Mouse (Mus musculus) common myeloid progenitor, adult 5-6 weeks (primary cell): ENCODE results near the gene Dscam. TPM values are rescaled to one million over a fixed set of nuclear protein-coding genes. Genes with fewer than 3 reads are reported as not detected.

ENCODE experiments used
- ATAC-seq: replicated peaks from 2 replicates; pipeline ENCODE4 v1.8.0; 2016; ENCODE audit warnings: low read depth, mild to moderate bottlenecking, moderate TSS enrichment, inconsistent platforms; ENCODE audit not compliant: poor library complexity, severe bottlenecking
- total RNA-seq: library from RNA; stranded (forward); fragments of 200-1000, 187-1606 nt; gene quantifications from 2 replicates; pipeline ENCODE4 v1.2.3, GENCODE M21; 2017

The Dscam gene
- total RNA-seq, 1 experiment from 2014 or later, result 0.41 TPM

DNA sequence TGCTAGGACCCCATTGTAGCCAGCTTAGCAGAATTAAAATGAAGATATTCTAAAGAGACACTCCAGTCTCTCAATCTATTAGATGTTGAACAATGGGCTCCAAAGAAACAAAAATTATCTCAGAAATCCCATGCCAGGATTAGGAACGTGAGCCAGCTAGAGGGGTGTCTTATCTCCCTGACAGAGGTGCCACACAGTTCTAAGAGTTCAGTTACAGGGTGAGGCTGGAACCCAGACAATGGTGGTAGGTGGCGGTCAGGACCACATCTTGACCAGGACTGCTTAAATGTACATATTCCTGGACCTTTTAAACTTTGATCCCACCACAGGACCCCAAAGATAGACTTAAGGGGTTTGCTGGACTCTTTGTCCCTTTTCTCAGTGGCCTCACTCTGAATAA is 200.1 kb downstream of the Dscam start:
- ATAC-seq, result no peak

DNA sequence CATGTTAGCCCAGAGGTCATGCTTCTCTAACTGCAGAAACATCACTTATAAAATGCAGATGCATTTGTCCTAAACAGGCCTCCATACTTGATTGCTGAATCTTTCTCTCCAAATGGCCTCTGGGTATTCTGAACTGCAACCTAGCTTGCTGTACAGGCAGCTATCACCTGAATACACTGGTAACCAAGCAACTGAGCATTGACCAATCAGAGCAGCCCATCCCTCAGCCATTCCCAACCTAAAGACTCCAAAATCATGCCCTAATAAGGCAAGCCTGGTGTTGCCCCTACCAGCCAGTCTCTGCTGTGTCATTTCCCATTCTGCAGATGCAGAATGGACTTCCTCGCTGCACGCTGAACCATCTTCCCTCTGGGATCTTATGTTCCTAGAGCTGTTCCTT is 200.9 kb downstream of the Dscam start:
- 0 out of 2 replicates have a peak, but pooled peaks have one; percentile 42 for ATAC-seq

DNA sequence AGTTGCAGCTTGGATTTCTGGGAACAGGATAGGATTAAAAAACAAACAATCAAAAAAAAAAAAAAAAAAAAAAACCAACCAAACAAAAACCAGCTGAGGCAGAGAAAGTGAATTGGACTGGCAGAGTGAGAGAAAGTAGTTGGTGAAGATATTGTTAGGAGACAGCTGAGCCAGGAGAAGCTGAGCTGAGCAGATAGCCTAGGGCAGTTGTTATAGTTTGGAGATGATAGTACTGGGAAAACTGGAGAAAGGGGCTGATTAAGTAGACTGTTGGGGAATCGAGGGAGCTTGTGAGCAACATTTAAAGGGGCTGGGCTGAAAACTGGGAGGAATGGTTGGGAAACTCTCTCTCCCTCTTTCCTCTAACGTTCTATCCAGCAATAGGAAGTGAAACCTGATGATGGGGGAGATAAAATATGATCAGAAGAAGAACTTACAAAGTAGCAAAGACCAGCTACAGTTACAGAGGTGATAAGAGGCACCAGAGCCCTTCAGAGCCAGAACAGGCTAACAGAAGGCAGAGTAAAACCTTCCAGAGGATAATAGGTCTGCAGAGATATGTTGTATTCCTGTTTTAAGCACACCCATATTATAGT is 201.6 kb downstream of the Dscam start:
- peak; percentile 54; the same call in 1 of the 2 replicates for ATAC-seq

DNA sequence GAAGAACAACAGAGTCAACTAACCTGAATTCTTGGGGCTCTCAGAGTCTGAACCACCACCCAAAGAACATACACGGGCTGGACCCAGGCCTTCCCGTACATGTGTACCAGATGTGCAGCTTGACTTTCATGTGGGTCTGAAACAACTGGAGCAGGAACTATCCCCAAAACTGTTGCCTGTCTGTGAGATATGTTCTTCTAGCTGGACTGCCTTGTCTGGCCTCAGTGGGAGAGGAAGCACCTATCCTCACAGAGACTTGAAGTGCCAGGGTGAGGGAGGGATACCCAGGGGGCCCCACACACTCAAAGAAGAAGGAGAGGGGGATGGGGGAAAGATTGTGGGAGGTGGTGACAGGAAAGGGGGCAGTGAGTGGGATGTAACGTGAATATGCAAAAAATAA is 210.9 kb downstream of the Dscam start:
- ATAC-seq, result no peak

DNA sequence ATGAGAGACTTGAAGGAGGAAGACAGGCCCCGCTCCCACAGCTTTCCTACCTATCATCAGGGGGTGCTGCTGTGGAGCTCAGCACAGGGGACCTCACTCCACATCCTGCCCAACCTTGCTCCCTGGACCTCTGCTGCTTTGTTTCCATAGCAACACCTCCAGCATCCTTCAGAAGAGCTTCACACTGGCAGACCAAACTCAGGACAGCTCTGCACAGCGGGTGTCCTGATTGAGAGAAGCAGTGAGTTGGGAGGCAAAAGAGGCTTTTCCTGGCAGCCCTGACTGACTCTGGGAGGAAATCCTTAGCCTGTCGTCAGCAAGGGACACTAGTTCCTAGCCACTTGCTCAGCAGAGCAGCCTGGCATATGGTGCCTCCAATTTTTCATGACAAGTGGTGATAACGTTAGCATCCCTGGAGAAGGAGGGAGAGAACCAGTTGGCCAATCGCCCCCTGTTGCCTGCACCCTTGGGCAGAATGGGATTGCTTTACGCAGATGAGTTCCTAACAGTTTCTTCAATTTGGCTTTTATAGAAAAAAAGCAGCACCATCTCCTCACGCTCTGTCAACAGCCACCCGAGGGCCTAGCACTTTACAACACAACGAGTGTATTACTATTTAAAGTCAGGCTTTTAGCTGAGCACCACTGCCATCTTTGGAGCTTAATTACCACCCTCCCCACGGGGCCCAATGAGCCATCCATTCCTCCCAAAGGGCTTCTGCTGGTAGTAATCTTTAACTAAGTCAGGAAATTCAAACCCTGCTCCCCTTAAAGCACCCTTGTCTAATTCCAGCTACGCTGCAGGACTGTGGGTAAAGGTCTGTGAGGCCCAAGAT is 224.9 kb downstream of the Dscam start:
- ATAC-seq, result no peak

DNA sequence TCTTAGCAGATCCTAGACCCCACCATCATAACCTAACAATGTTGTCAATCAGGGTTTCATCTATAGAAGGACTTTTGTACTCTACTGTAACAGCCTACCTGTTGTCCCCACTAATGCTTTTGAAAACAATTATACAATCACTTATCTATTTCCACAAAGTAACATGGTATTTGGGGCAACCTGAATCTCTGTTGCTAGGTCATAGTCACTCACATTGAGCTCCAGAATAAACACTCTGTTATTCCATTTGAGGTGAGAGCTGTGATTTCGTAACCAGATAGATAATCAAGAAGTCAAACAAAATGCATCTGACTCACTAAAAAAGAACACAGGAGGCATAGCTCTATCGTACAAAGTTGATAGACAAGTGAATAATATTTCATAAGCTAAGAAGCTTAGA is 226.9 kb downstream of the Dscam start:
- no peak for ATAC-seq

DNA sequence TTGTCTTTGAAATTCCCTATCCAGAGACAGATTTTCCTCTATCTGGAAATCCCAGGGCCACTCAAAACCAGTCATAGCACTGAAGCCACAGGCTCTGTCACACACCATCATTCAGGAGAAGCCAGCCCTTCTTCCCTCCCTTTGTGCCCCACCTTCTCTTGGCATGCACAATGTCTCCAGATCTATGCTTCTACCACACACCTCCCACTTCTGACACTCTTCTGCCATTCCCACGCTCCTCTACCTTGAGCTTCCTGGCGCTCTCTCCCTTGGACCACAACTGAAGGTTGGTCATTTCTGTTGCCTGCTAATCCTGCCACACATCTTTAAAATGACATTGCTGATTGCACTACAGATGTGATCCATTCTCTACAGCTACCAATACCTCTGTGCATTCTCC is 235.8 kb downstream of the Dscam start:
- ATAC-seq, result no peak

DNA sequence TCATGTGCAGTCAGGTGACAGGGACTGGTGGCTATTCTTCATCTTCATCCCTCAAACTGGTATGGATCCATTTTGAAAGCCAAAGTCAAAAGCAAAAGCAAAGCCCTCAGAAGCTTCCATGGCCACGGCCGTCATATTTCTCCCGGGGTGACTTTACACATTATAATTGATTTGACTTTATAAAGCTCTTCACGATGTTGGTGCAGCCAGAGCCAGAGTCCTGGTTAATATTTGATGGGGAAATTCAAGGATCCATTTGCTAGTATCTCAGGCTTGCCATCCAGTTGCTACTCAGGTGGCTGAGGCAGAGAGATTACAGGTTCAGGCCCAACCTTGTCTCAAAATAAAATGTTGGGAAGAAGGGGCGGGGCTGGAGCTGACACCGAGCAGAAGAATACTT is 238.3 kb downstream of the Dscam start:
- no peak for ATAC-seq

DNA sequence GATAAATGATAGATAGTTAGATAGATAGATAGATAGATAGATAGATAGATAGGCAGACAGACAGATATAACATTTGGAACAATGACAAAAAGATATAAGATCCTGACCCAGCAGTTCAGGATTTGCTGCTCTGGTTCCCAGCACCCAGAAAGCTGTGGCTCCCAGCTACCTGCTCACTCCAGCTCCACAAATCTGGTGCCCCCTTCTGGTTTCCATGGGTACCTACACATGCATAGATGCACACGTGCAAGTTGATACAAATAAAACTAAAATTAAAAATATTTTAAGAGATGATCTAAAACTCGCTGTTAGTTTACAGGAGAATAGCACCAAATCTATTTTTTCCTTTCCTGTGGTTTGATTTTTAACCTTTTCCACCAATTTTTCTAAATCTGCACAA is 238.8 kb downstream of the Dscam start:
- no peak for ATAC-seq

DNA sequence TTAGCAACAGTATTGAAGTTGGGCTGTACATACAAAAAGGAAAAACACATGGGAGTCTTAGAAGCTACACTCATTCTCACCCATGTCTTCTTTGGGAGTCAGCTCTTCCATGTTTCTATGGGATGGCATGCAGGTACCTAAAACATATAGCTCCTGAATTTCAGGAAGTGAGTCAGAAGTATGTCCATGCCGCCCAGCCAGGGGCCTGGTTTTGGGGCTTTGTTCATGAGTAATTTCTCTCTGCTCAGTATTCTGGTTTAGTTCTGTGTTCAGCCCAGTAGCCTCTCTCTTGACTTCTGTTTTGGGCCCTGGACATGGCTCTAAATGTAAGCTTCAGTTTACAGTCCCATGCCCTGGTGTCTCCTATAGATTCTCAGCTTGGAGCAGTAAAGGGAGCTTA is 242.5 kb downstream of the Dscam start:
- no peak for ATAC-seq

DNA sequence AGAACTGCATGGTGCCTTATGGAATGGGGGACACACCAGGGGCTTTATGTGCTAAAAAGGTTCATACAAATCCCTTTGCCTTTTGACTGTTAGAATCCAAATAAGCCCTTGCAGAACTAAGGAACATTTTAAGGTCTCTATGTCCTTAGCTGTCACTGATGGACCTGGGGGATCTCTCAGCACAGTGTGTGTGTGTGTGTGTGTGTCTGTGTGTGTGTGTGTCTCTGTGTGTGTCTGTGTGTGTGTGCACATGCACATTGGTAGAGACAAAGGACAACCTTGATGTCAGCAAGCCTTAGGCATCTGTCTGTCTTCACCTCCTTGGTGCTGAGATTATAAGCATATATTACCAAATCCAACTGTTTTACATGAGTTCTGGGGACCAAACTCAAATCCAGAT is 243.1 kb downstream of the Dscam start:
- ATAC-seq, result no peak

DNA sequence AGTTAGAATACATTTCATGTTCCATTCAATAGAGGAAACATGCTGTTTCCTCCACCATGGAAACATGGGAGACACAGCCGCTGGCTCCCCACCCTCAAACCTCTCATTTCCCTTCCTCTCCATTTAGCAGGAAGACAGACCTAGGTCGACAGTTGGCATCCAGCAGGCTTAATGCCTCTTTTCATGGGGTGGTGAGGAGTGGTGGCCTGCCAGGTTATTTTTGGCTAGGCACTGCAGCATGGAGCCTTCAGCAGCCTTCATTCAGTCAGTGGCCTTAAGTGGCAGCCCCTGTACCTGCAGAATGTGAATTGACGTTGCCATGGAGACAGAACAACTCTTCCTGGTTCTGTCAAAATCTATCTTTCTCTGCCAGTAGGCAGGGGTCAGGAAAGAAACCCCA is 243.6 kb downstream of the Dscam start:
- ATAC-seq, result no peak

DNA sequence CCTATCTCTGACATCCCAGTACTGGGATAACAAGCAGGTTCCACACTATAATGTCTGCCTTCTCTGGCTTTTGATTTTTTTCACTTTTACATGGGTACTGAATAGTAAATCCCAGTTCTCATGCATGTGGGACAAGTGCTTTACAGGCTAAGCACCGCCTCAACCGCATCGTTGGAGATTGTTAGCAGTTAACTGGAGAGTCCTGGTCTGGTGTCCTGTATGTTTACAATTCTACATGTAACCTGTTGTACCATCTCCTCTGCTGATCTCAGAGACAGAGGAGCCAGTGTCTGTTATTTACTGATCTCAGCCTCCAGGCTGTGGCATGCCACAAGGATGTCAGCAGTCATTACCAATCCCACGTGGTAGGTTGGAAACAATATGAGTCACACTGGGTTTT is 246.6 kb downstream of the Dscam start:
- ATAC-seq, result no peak

DNA sequence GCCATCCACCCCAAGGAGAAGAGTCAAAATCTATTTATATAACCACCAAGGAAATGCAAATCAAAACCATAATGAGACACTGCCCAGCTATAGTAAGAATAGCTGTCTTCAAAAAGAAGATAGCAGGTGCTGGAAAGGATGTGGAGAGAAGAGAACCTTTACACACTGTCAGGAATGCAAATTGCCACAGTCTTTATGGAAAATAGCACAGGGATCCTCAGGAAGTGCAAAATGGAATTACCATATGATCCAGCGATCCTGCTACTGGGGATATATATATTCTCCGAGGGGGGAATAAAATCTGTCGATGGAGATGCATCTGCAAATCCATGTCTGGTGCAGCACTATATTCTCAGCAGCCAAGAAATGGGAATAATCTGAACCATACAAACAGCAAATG is 256.1 kb downstream of the Dscam start:
- ATAC-seq, result no peak

DNA sequence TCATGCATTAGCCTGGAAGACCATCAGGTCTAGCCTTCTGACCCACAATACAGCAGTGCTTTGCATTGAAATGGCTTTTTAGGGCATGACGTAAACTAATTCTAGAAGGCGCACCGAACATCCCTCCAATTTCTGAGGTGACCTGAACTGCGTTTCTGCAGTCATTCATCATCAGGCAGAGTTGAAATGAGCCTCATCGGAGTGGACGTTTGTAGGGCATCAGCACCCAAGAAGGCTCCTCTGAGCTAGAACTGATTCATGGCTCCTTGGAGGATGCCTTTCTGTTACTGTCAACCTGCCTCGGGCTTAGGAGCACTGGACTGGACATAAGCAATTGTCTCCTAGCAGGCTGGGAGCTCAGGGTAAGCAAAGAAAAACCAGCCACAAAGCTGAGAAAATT is 257.7 kb downstream of the Dscam start:
- no peak for ATAC-seq

DNA sequence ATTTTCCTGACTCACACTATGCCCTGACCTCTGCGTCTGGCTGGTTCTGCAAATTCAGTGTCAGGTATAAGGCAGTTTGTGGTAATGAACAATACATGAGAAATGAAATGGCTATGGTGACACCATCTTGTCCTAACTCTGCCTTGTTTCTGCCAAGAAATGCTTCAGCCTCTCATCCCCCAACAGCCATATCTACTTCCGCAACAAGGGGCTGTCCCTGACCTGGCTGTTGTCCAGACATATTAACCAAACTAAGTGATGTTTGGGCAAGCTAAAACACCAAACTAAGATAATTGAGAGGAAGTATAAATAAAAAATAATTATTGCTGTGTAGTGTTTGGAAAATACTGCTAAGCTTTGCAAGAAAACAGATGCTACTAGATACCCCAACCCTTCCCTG is 258.4 kb downstream of the Dscam start:
- ATAC-seq, result peak; percentile 83

DNA sequence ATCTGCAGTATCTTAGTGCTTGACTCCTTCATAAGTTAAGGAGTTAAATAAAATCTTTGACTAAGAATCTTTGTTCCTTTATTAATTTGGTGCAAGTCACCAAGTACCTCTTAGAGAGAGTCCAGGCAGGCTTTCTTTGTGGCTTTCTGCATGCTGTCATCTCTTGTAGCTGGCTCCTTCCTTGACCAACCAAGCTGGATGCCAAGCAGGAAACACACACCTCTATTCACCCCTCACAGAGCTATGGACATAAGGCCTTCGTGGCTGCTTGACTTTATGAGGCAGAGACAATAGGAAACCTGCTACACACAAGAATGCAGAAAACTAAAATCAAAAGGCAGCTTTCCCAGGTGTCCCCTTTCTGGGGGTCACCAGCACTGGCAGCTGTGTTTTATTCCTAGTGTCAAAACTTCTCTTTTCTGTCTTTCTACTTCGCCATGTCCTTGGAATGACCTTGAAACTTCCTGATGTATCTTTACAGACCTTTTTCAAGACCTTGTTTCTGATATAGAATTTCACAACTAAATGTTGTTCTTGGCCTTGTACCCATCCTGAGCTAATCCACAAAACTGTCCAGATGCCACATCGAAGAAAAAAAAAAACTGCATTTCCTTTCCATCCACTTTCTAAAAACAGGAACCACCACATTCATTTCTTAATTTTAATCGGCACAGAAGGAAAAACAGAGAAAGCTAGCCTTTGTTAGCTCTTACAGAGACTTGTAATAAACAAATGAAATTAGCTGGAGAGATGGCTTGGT is 260.0 kb downstream of the Dscam start:
- ATAC-seq, result no peak

DNA sequence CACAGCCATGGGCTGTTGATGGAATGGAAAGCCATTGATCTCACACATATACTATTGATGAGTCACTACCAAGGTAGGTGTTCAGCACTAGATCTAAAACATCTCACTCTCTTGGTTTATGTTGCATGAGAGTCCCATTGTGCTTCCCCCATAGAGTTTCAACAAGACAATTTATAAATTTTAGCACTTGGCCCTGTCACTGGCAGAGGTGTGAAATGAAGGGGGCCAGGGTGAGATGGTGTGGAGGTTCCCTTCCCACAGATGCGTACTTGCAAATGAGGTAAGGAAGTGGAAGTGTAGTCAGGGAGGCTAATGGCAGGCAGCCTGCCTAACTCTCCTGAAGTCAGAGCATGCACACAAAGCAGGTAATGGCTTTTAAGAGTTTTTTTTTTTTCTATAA is 262.7 kb downstream of the Dscam start:
- ATAC-seq, result no peak

DNA sequence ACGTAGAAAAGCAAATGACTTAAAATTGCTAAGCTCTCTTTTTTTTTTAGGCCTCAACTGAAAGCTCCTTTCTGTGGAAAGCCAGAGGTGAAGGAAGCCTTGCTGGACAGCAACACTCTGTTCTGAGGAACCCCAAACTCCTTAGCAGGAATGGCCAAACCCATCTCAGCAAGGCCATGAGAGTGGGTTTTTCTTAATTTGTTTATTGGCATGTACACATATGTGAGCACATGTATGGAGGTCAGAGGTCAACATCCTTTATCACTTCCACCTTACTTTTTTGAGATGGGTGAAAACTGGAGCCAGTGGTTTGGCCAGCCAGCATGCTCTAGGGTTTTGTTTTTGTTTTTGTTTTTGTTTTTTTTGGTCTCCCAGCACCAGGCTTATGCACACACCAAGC is 263.5 kb downstream of the Dscam start:
- ATAC-seq, result no peak

DNA sequence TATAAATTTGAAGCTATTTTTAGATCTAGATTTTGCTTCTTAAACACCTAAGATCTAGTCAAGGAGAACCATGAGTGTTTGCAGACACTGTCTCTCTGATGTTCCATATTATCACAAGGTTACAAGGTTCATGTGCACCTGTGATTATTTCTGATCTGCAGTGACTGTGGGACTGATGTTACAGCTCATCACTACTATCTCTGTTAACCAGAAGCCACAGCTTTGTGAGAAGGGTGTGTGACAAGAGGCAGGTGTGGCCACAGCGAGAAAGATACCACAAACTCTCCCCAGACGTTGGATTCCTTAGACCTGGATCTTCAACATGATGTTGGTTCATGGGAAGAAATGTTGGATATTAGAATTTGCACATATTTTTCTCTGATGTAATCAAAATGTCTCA is 263.9 kb downstream of the Dscam start:
- peak; percentile 77 for ATAC-seq

DNA sequence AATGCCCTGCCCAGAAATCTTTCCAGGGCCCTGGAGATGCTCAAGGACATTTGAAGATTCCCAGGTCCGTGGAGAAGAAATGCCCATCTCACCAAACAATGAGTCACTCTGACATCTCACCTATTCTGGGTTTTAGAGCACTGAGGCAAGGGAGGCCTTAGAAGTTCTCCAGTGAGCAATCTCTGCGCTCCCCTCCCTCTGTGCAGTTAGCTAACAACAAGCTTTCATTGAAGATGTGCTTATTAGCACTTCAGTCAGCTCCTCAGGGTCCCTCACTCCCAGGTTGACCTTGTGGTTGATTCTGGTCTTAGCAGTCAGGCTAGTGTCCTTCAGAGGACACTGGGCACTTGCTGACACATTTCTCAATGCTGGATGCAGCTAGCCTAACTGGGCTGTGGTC is 265.8 kb downstream of the Dscam start:
- ATAC-seq, result no peak
